Mouse (Mus musculus): Measurements from ENCODE around the gene Adh5.

Gene Adh5

DNA sequence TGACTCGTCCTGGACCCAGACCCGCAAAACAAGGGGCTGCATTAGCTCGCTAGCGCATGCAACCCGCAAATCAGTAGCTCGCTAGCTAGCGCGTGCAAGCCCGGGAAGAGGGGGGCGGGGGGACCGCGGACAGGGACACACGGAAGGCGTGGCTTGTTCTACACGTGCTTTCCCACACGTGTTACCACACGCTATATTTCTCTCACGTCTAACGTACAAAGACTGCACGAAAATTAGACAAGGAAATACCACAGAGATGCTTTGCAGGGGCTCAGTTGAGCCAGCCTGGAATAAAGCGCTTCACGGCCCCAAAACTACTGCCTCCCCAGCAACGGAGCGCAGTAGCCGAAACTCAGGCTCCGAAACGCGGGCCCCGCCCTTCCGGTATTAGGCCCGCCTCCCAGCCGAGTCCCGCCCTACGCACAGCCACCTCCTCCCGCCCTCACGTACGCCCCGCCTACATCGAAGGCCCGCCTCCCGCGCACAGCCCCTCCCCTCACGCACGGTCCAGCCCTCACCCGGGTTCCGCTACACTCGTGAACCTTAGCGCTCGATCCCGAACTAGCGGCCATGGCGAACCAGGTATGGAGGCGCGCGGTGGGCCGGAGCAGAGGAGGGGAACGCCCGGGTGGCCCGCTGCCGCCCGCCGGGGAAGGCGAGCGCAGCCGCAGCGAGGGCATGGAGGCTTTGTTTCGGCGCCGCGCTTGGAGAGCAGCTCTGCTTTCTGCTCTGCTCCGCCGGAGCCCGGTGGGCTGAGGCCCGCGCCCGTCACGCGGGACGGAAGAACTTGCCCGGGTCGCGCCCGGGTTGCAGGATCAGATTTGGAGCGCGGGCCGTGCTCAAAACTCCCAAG is at the start of gene Adh5:
Adh5 (plus strand) TSS at position 482 of the 853 bp plus-strand sequence.
- peak; percentile 90 for DNase-seq

DNA sequence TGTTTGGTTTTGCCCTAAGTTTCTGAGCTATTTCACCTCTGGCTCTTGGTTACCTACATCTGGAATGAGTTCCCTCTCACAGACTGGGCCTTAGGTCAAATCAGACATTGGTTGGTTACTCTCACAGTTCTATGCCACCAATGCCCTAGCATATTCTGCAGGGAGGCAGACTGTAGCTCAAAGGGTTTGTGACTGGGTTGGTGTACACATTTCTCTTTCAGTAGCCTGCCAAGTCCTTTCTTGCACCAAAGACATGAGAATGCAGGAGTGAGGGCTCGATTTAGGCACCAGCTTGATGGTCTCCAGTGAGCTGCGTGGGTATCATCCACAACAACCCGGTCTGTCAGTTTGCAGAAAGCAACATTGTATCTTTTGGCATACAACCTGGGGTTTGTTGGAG is 38.0 kb upstream of the Adh5 start:
- DNase-seq: no peak

- DNase-seq: no peak
Measured at GRCm38 (mm10) chr3:138405341-138405740, 37.6 kb upstream of the Adh5 start.

DNA sequence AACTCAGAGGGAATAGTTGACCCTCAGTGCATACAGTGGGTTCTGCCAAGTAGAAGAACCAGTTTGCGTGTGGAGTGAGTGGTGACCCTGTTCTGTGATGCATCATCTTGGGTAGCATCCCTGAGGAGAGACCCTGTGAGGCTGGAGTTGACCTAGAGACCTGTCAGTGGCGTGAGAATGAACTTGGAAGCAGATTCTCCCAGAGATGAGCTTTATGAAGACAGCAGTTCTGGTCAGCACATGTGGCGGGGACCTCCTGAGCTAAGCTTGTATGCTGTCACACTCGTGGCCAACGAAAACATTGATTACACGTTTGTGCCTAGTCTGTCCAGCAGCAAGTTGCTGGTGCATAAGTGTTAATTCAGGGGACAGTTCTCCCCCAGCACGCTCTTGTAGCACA is 37.1 kb upstream of the Adh5 start:
- DNase-seq: no peak

GRCm38 (mm10) chr3:138407920-138408319 is 35.0 kb upstream of the Adh5 start:
- no peak for DNase-seq

GRCm38 (mm10) chr3:138409585-138409984 is 33.3 kb upstream of the Adh5 start:
- DNase-seq: no peak

- DNase-seq: no peak
Measured at GRCm38 (mm10) chr3:138410211-138410610, 32.7 kb upstream of the Adh5 start.

DNA sequence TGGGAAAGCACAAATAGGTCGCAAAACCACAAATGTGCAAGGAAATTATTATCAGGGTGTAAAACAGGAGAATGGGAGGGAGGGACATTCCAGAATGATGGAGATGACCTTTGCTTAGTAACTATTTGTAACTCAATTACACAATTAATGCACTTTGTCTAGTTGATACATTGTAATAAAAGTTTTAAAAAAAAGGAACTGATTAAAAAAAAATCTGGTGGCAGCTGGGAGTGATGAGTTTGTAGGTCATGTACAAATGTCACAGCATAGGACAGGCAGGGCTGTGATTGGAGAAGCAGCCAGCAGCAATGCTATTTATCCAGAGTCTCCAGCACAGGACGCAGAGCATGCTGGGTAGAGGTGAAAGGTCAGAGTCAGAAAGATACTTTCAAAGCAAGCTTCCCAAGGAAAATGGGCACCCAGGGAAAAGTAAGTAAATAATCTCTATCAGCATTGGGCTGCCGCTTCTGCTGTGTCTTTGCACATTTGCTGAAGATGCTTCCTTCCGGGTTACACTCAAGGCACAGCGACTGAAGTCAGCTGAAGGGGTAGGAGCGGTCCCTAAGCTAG is 27.7 kb upstream of the Adh5 start, which contains the start of gene Adh4:
Adh4 (plus strand) TSS at position 346 of the 570 bp plus-strand sequence.
- no peak for DNase-seq

DNA sequence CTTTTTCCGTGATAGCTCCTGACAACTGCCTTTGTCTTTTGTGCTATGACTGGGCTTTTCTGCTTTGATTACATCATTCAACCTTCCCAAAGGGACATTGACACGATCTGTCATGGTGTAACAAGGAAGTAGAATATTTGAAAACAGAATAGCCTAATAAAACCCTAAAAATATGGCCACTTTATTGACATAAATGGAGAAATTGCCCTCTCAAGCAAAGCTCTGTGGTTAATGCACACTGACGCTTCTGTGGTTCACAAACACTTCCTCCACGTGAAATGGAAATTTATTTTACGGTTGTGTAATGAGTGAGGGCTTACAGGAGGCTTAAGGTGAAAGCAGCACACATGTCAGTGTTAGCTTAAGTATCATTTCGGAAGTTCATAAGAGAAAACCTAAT is 23.5 kb upstream of the Adh5 start:
- DNase-seq: no peak

- DNase-seq: no peak
Measured at GRCm38 (mm10) chr3:138420385-138420784, 22.5 kb upstream of the Adh5 start.

DNA sequence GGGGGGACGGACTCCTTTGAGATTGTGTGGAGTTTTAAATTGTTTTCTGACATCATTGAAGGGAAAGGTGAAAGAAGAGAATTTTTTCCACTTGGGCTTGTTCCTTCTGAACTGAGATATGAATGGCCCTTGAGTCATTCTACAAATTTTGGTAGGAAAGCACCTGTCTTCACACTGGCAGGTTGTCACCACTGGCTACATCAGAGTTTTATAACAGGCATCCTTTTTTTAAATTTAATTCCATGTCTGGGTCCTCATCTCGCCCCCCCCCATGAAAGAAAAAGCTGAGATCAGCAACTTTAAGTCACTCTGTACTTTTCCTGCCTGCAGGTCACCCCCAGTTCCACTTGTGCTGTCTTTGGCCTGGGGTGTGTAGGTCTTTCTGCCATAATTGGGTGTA is 19.2 kb upstream of the Adh5 start:
- no peak for DNase-seq

GRCm38 (mm10) chr3:138424247-138424646 is 18.6 kb upstream of the Adh5 start:
- DNase-seq: no peak

DNA sequence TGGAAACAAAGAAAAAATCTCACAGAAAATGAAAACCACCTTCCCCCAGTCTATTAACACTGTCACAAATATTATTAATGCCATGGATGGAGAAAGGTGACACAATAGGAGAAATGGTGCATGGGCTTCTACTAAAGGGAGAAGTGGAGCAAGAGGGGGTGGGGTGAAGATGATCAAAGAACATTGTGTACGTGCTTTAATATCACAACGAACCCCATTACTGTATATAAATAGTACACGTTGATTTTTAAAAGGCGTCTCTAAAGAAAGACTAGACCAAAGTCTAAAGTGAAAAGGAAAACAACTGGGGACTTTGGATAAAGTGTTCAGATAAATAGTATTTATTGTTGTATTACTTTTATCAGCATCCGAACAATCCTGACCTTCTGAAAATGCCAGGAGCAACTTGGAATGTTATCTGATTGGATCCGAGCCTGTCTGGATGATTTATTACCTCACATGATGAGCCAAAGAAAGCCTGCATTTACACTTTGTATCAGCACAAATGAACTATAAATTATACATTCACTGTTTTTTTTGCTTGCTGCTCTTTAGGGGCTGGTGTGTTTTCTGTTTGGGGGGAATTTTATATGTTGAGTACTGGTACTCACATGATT is 12.4 kb upstream of the Adh5 start:
- no peak for DNase-seq

DNA sequence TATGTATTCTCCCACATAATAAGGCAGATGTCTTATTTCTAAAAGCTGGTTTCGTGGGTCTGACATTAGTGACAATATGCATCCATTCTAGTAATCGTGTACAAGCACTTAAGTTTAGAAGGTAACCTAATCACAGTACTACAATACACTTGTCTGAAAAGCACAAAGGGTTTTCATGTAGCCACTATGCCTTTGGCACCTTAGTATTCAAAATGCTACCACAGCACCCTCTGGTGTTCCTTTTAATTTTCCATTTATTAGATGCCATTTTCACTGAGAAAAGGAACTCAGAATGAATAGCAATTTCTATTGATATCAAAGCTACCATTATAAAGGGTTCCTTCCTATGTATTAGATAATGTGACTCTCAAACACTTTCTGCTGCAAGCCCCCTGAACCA is 11.1 kb upstream of the Adh5 start:
- no peak for DNase-seq

DNA sequence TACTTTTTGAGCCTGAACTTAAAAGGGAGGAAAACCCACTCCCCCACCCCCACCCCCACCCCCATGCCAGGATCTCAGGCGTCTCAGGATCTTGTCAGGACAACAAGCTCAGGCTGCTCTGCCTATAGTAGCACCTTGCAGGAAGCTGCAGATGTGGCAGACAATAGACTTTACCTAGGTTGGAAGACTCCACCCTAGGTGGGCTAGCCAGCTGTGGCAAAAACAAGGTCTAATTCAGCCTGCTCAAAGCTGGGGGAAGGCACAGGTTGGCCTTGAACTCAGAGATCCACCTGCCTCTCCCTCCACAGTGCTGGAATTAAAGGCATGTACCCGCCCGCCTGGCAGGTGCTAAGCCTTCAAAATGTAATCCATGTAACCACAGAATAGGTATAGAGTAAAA is 4.2 kb upstream of the Adh5 start:
- DNase-seq: no peak

DNA sequence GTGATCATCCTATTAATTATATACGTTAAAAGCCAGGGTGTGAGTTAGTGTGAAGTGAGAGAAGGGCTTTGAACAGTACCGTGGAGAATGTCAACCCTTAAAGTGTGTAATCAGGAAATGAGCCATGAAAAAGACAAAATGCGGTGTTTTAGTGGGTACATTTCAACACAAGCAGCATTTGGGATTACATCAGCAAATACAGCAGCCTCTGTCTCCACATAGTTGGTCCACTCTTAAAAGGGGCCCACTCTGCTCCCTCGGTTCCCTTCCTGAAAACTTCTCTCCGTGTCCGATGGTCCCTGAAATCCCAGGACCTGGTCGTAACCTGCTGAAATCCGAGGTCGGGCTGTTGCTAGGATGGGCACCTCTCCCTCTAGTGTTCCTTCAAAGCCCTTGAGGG is 690 bp upstream of the Adh5 start:
- no peak for DNase-seq

DNA sequence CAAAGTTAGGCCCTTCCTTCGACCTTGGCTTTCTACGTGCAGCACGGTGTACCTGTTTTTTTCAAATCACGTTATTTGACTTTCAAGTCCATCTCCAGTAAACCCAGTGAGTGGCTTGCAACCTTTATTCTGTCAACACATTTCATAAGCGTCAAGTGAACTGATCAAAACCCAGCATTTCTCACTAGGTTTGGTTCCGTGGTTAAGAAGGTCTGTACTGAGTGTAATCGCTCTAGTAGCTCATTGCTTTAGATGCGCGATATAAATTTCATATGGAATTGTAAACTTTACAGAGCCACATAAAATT is 525 bp downstream of the Adh5 start:
- no peak for DNase-seq

GRCm38 (mm10) chr3:138448077-138448860 is 5.4 kb downstream of the Adh5 start:
- no peak for DNase-seq

DNA sequence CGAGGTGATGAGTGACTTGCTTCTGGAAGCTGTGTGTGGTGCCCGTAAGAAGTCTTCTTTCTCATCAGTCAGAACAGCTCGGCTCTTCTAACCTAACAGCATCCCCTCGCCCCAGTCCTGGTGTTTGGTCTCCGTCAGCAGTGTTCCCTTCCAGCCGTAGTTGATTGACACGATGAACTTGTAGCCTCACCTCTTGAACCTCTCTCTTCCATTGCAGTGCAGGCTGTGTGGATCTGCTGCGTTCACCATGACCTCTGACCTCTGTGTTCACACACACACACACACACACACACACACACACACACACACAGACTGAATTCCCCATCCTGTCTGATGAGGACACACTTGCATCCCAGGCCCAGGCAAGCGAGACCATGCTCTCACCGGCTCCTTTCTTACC is 9.3 kb downstream of the Adh5 start:
- no peak for DNase-seq

DNA sequence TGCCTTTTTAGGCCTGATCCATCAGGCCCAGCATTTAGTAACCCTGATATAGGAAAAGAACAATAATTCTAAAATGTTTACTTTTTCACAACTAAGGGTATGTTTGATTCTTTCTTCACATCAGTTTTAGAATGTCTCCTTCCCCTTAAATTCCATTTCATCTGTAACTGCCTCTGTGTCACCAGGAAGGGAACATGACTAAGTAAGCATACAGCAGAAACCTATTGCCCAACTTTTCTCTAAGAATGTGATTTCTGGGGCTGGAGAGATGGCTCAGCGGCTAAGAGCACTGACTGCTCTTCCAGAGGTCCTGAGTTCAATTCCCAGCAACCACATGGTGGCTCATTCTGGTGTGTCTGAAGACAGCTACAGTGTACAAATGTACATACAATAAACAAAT is 11.3 kb downstream of the Adh5 start:
- no peak for DNase-seq

DNA sequence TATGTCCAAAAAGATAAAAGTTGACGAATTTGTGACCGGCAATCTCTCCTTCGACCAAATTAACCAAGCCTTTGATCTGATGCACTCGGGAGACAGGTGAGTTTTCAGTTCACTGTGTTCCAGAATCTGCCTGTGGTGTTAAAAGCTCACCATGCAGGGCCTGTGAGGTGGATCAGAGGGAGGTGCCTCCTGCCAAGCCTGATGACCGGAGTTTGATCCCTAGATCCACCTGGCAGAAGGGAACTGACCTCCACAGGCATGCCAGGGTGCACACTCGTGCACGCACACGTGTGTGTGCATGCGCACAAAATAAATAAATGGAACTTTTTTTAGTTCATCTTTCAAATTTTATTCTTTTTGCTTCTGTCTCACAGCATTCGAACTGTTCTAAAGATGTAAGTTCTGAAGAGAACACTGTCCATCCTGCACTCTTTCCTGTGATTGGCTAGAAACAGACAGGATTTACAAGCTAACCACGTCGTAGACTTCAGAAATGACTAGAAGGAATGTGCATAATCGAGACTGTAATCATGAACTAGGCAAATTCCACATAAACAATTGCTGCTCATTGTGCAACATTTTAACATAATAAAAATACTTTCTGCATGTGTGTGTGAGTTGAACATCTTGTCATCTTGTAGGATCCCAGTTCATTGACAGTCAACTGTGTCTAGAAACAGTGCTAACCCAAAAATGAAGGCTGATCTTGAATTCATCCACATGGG is 12.0 kb downstream of the Adh5 start:
- no peak for DNase-seq

GRCm38 (mm10) chr3:138458441-138458840 is 15.5 kb downstream of the Adh5 start:
- no peak for DNase-seq

GRCm38 (mm10) chr3:138460260-138460659 is 17.4 kb downstream of the Adh5 start:
- peak; percentile 67 for DNase-seq
